Mouse (Mus musculus): ENCODE measurements at regions not wholly inside any gene's neighbourhood (a gene's known extent, or its start where the extent isn't known, plus 50 kb on each side); places are given as distances from the start of the nearest gene placed in this dataset.

DNA sequence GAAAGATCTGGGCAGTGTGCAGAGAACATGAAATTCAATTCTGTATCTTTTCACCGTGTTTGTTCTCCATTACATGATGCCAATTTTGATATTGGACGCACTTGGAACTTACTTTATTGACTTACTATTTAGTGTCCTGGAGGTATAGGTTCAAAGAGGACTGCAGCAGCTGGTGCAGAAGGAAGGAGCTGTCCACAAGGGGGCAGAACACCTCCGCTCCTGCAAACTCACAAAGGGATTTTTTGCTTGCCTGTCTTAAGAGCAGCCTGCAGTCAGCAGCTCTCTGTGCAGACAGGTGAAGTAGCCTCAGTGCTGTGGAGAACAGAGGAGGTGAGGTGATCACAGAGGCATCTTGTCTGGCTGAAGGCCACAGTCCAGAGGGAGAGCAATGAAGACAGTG, 84.8 kb upstream of the Olfr1507 start:
- TF ChIP-seq CTCF (IDR thresholded peaks at IDR 0.05) (no peak), EP300 (IDR thresholded peaks at IDR 0.05) (no peak)

Data from lung, postnatal 0 days (tissue).